Comparison of ENCODE assay signal across 8 mouse cellular contexts in genomic region chr7:101933751-101934240, GRCm38 (mm10). TPM values are rescaled to one million over a fixed set of nuclear protein-coding genes. Genes with fewer than 3 reads are reported as not detected.
DNase-seq lines count a peak whose midpoint lies in the region; ATAC-seq and TF ChIP-seq lines count a peak whose summit lies in the region.

TSS of gene Lrrc51 (minus strand) at chr7:101933895.
TSS of gene Numa1 (plus strand) at chr7:101934111.

- peak; percentile 99 for ATAC-seq in kidney, embryonic 14.5 days (ENCODE audit: low FRiP score, low TSS enrichment)
- ATAC-seq in limb, embryonic 15.5 days (ENCODE audit: insufficient number of reproducible peaks, low FRiP score, low TSS enrichment, low read depth): peak; percentile 98

- peak; percentile 98 for DNase-seq in A20 (ENCODE audit: low read depth, low spot score)
- DNase-seq in heart, adult 9 months (ENCODE audit: low spot score in 2 of 2): peak; percentile 97 to 98
- peak; percentile 92 to 93 for DNase-seq in monocyte, adult 2 months (ENCODE audit: low read depth in 1 of 2, low spot score in 2 of 2)
- DNase-seq in spleen, postnatal 36 days (ENCODE audit: low spot score in 2 of 2): peak; percentile 98 to 99

- no peaks in the 10 kb centered on the region for H3K9me3 ChIP-seq in kidney, embryonic 14.5 days (ENCODE audit: control insufficient read depth, low read length)
- H3K9me3 ChIP-seq in limb, embryonic 15.5 days: no peaks in the 10 kb centered on the region

- 0 out of 2 replicates have a peak, but pooled peaks cover 2% of the 10 kb centered on the region for H3K36me3 ChIP-seq in kidney, embryonic 14.5 days (ENCODE audit: control insufficient read depth, insufficient read depth, low read length)
- no peaks in the 10 kb centered on the region for H3K36me3 ChIP-seq in limb, embryonic 15.5 days

- no peak for TF ChIP-seq CTCF in bone marrow macrophage, adult 2 months (IDR thresholded peaks at IDR 0.05; ENCODE audit: low read depth, low read length)
- no peak for TF ChIP-seq CTCF in embryonic fibroblast, embryonic 13.5 days (IDR thresholded peaks at IDR 0.05; ENCODE audit: borderline replicate concordance, insufficient read depth, low read length)

- no peak for TF ChIP-seq POLR2A in bone marrow macrophage, adult 2 months (IDR thresholded peaks at IDR 0.05; ENCODE audit: borderline replicate concordance, low read depth, low read length)
- peak; percentile 92 for TF ChIP-seq POLR2A in embryonic fibroblast, embryonic 13.5 days (IDR thresholded peaks at IDR 0.05; ENCODE audit: low read depth, low read length)

- H3K27me3 ChIP-seq in kidney, embryonic 14.5 days (ENCODE audit: control insufficient read depth, insufficient read depth, low read length): no peaks in the 10 kb centered on the region
- H3K27me3 ChIP-seq in limb, embryonic 15.5 days: no peaks in the 10 kb centered on the region

- H3K9ac ChIP-seq in kidney, embryonic 14.5 days (ENCODE audit: low read depth, low read length): peak within 1 kb of the TSS; percentile 84
- peak within 1 kb of the TSS; percentile 71 for H3K9ac ChIP-seq in limb, embryonic 15.5 days

- H3K4me1 ChIP-seq in bone marrow macrophage, adult 2 months (ENCODE audit: control insufficient read depth, insufficient read depth, low read length): peaks cover 24% of the 10 kb centered on the region
- peaks cover 2% of the 10 kb centered on the region; the same call in 1 of the 2 replicates for H3K4me1 ChIP-seq in embryonic fibroblast, embryonic 13.5 days (ENCODE audit: control insufficient read depth, insufficient read depth, low read length)
- peaks cover 10% of the 10 kb centered on the region; the same call in 1 of the 2 replicates for H3K4me1 ChIP-seq in kidney, embryonic 14.5 days (ENCODE audit: control insufficient read depth, insufficient read depth, low read length)
- H3K4me1 ChIP-seq in limb, embryonic 15.5 days: peaks cover 9% of the 10 kb centered on the region; the same call in 1 of the 2 replicates

- peak within 1 kb of the TSS; percentile 46 for H3K27ac ChIP-seq in bone marrow macrophage, adult 2 months (ENCODE audit: insufficient read depth, low read depth, low read length)
- H3K27ac ChIP-seq in embryonic fibroblast, embryonic 13.5 days (ENCODE audit: insufficient read depth, low read length): peak within 1 kb of the TSS; percentile 85
- H3K27ac ChIP-seq in kidney, embryonic 14.5 days (ENCODE audit: low read depth, low read length): peak within 1 kb of the TSS; percentile 77
- peak within 1 kb of the TSS; percentile 89 for H3K27ac ChIP-seq in limb, embryonic 15.5 days

- peak within 1 kb of the TSS; percentile 90 for H3K4me3 ChIP-seq in bone marrow macrophage, adult 2 months (ENCODE audit: insufficient read depth, low read length)
- H3K4me3 ChIP-seq in embryonic fibroblast, embryonic 13.5 days (ENCODE audit: insufficient read depth, low read length): peak within 1 kb of the TSS; percentile 83
- H3K4me3 ChIP-seq in kidney, embryonic 14.5 days (ENCODE audit: low read length): peak within 1 kb of the TSS; percentile 89
- H3K4me3 ChIP-seq in limb, embryonic 15.5 days: peak within 1 kb of the TSS; percentile 75

- peak within 1 kb of the TSS; percentile 65 for H3K4me2 ChIP-seq in kidney, embryonic 14.5 days (replicated peaks; ENCODE audit: low read depth, low read length)
- H3K4me2 ChIP-seq in limb, embryonic 15.5 days: peak within 1 kb of the TSS; percentile 61

- WGBS in kidney, embryonic 14.5 days: 1% methylated on average over 40 of the region's 40 CpGs
- under 1% methylated on average over 40 of the region's 40 CpGs for WGBS in limb, embryonic 15.5 days

RNA-seq across cellular contexts. Expression of gene Lrrc51, which starts in this region (rescaled TPM):
- 3.2 and 3.5 TPM in 2 replicates for polyA plus RNA-seq in bone marrow macrophage, adult 2 months (2012; ENCODE audit: insufficient read depth, insufficient read length, missing spikeins)
- 5.8 and 6.0 TPM in 2 replicates for polyA plus RNA-seq in embryonic fibroblast, embryonic 13.5 days (2011; ENCODE audit: insufficient read length, low read depth, missing spikeins)
- polyA plus RNA-seq in kidney, embryonic 14.5 days (2014; fragmentation: Nextera tagmentation; extraction: Ambion mirVana): 10.0 and 14.7 TPM in 2 replicates
- 8.8 and 11.5 TPM in 2 replicates for polyA plus RNA-seq in limb, embryonic 15.5 days (2015; fragmentation: Nextera tagmentation; extraction: Ambion mirVana)

RNA-seq across cellular contexts. Expression of gene Numa1, which starts in this region (rescaled TPM):
- polyA plus RNA-seq in bone marrow macrophage, adult 2 months (2012; ENCODE audit: insufficient read depth, insufficient read length, missing spikeins): 130 and 145 TPM in 2 replicates
- polyA plus RNA-seq in embryonic fibroblast, embryonic 13.5 days (2011; ENCODE audit: insufficient read length, low read depth, missing spikeins): 110 and 128 TPM in 2 replicates
- polyA plus RNA-seq in kidney, embryonic 14.5 days (2014; fragmentation: Nextera tagmentation; extraction: Ambion mirVana): 69.6 and 110 TPM in 2 replicates
- 66.2 and 72.9 TPM in 2 replicates for polyA plus RNA-seq in limb, embryonic 15.5 days (2015; fragmentation: Nextera tagmentation; extraction: Ambion mirVana)

Comparison
In these comparisons a context has a peak if more than half of its experiments do, and no peak if none do; other contexts are left out.
1. Peak in every context shown above with its lines: DNase-seq, ATAC-seq, H3K4me3 ChIP-seq and H3K27ac ChIP-seq.